ENCODE assay signal across 8 mouse cellular contexts in the genomic region with DNA sequence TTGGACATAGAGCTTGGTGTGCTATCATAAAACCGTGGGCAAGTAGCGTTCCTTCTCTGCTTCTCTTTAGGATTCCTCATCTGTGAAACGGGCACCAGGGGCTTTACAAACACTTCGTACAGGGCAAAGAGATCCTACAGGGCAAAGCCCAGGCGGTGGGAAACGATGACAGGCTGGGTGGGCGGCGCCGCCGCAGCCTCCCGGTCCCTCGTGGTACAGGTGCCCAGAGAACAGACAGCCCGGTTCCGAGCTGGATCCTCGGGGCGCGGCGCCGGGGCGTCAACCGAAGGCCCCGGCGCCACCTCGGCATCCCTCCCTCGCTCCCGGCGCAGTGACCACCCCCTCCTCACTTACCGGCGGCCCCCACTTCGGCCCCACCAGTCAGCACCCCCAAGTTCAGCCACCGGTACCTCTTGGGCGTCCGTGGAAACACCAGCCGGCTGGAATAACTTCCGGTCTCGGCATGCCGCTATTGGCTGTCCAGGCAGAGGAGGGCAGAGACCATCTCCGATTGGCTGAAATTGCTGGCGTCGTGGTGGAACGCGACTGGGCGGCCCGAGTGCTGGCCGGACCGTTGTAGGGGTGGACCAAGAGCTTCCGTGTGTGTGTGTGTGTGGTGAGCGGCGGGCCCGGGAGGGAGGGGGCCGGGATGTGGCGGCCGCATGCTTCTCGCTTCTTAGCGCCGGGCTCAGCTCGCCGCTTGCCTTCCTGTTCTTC. TPM values are rescaled to one million over a fixed set of nuclear protein-coding genes. Genes with fewer than 3 reads are reported as not detected.
DNase-seq lines count a peak whose midpoint lies in the region; ATAC-seq lines count a peak whose summit lies in the region.

A gene (minus strand): TSS at position 460 of the 717 bp plus-strand sequence.

- DNase-seq in adrenal gland, adult (ENCODE audit: inconsistent age in 2 of 2, low spot score in 1 of 2): peak; percentile 96 to 98
- peak; percentile 97 for DNase-seq in embryo, embryonic 10.5 days (ENCODE audit: low spot score)
- DNase-seq in gastrocnemius, postnatal 14 days: peak; percentile 96
- DNase-seq in left cerebral cortex, postnatal 10 days (ENCODE audit: extremely low spot score in 1 of 2, low spot score in 2 of 2): peak; percentile 96 to 97
- DNase-seq in right cerebral cortex, postnatal 25 days: peak; percentile 96
- peak; percentile 95 to 96 for DNase-seq in urinary bladder, postnatal 4 days (ENCODE audit: low spot score in 2 of 2)

- peak; percentile 86 for ATAC-seq in inflammation-experienced regulatory T-cells, adult 6 months
- peak; percentile 97 for ATAC-seq in megakaryocyte-erythroid progenitor cell, adult 5-6 weeks (replicated peaks; ENCODE audit: low FRiP score, low TSS enrichment, poor library complexity, severe bottlenecking)

- intact Hi-C loops in gastrocnemius, postnatal 14 days (cut with DNase I; ENCODE audit: low total_unique reads): loop anchor here (5.0 kb wide), 2 partner anchors 82 to 102 kb away; a partner anchor contains a TSS
- intact Hi-C loops in left cerebral cortex, postnatal 10 days (cut with DNase I): no loop called here

RNA-seq across cellular contexts. Expression of the gene that starts here (rescaled TPM):
- 10 to 100 TPM; 22.5 to 25.9 TPM for total RNA-seq in gastrocnemius, postnatal 14 days (2021)
- polyA plus RNA-seq in inflammation-experienced regulatory T-cells, adult 6 months (2017; shearing (Covaris generic)): 10 to 100 TPM; 47.8 to 53.4 (median 48.0) TPM
- 10 to 100 TPM; 90.4 to 92.5 TPM for total RNA-seq in left cerebral cortex, postnatal 10 days (2021)
- total RNA-seq in megakaryocyte-erythroid progenitor cell, adult 5-6 weeks (2014; fragmentation: Nextera tagmentation): 48.8 and 56.3 TPM in 2 replicates
- 54.6 and 74.4 TPM in 2 replicates for total RNA-seq in megakaryocyte-erythroid progenitor cell, adult 5-6 weeks (2017)

Comparison
In these comparisons a context has a peak if more than half of its experiments do, and no peak if none do; other contexts are left out.
1. Peak in every context shown above with its lines: DNase-seq and ATAC-seq.